Mouse (Mus musculus): ENCODE measurements around the gene Cdk11b. TPM values are rescaled to one million over a fixed set of nuclear protein-coding genes. Genes with fewer than 3 reads are reported as not detected.

The Cdk11b gene
- total and polyA plus RNA-seq, 2 experiments from 2014 or later = 15.3 to 36.8 TPM

GRCm38 (mm10) chr4:155593780-155594179 is 30.9 kb upstream of the Cdk11b start:
- no peaks in the 10 kb centered on the region for H3K9me3 ChIP-seq (replicated peaks; ENCODE audit: control insufficient read depth, low read length)
- no peak overlapping the region for H3K9ac ChIP-seq (replicated peaks; ENCODE audit: low read depth, low read length)
- no peak overlapping the region for H3K4me3 ChIP-seq (ENCODE audit: low read depth, low read length)
- H3K27me3 ChIP-seq (ENCODE audit: control insufficient read depth, insufficient read depth, low read length) = no peaks in the 10 kb centered on the region
- H3K36me3 ChIP-seq (replicated peaks; ENCODE audit: control insufficient read depth, insufficient read depth, low read length) = peaks cover 23% of the 10 kb centered on the region
- no peak overlapping the region for H3K27ac ChIP-seq (ENCODE audit: low read depth)
- WGBS = 41% methylated on average over 1 of the region's 1 CpGs
- no peak for TF ChIP-seq EP300 (IDR thresholded peaks at IDR 0.05; ENCODE audit: low read depth)
- no peak for TF ChIP-seq CTCF (IDR thresholded peaks at IDR 0.05; ENCODE audit: low read depth)
- H3K4me2 ChIP-seq (ENCODE audit: low read depth, low read length) = no peak overlapping the region
- DNase-seq (ENCODE audit: low spot score) (no peak), ATAC-seq (ENCODE audit: insufficient read depth, low read depth) (no peak)
- no peaks in the 10 kb centered on the region for H3K4me1 ChIP-seq (ENCODE audit: control insufficient read depth, insufficient read depth)

DNA sequence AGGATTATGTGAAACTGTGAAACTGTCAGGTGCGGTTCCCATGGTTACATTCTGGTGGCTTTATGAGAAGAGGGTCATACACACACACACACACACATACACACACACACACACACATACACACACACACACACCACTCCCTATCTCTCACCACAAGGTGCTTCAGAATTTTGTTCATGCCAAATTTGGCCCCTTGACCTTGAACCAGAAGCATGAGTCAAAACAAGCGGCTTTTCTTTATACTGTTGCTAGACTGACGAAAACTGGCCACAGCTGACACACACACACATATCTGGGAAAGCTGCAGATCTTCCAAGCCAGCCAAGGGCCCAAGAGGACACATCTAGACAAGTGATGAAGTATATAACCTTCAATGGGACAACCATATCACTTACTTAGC is 28.9 kb upstream of the Cdk11b start:
- no peak overlapping the region for H3K27ac ChIP-seq (ENCODE audit: low read depth)
- H3K4me1 ChIP-seq (ENCODE audit: control insufficient read depth, insufficient read depth) = no peaks in the 10 kb centered on the region
- no peak for TF ChIP-seq CTCF (IDR thresholded peaks at IDR 0.05; ENCODE audit: low read depth)
- TF ChIP-seq EP300 (IDR thresholded peaks at IDR 0.05; ENCODE audit: low read depth) = no peak
- no peak overlapping the region for H3K4me3 ChIP-seq (ENCODE audit: low read depth, low read length)
- WGBS = 49% methylated on average over 3 of the region's 3 CpGs
- peaks cover 3% of the 10 kb centered on the region; the same call in 1 of the 2 replicates for H3K36me3 ChIP-seq (replicated peaks; ENCODE audit: control insufficient read depth, insufficient read depth, low read length)
- H3K9me3 ChIP-seq (replicated peaks; ENCODE audit: control insufficient read depth, low read length) = no peaks in the 10 kb centered on the region
- no peaks in the 10 kb centered on the region for H3K27me3 ChIP-seq (ENCODE audit: control insufficient read depth, insufficient read depth, low read length)
- H3K4me2 ChIP-seq (ENCODE audit: low read depth, low read length) = no peak overlapping the region
- DNase-seq (ENCODE audit: low spot score) (peak; percentile 17), ATAC-seq (ENCODE audit: insufficient read depth, low read depth) (no peak)
- no peak overlapping the region for H3K9ac ChIP-seq (replicated peaks; ENCODE audit: low read depth, low read length)

GRCm38 (mm10) chr4:155596606-155597005 is 28.0 kb upstream of the Cdk11b start:
- TF ChIP-seq CTCF (IDR thresholded peaks at IDR 0.05; ENCODE audit: low read depth) (no peak), EP300 (IDR thresholded peaks at IDR 0.05; ENCODE audit: low read depth) (no peak)
- 68% methylated on average over 5 of the region's 5 CpGs for WGBS
- Histone ChIP-seq H3K9ac (replicated peaks; ENCODE audit: low read depth, low read length) (no peak overlapping the region), H3K27me3 (ENCODE audit: control insufficient read depth, insufficient read depth, low read length) (no peaks in the 10 kb centered on the region), H3K4me3 (ENCODE audit: low read depth, low read length) (no peak overlapping the region), H3K4me2 (ENCODE audit: low read depth, low read length) (no peak overlapping the region), H3K27ac (ENCODE audit: low read depth) (no peak overlapping the region), H3K9me3 (replicated peaks; ENCODE audit: control insufficient read depth, low read length) (no peaks in the 10 kb centered on the region), H3K4me1 (ENCODE audit: control insufficient read depth, insufficient read depth) (no peaks in the 10 kb centered on the region), H3K36me3 (replicated peaks; ENCODE audit: control insufficient read depth, insufficient read depth, low read length) (no peaks in the 10 kb centered on the region)
- ATAC-seq (ENCODE audit: insufficient read depth, low read depth) (no peak), DNase-seq (ENCODE audit: low spot score) (no peak)

GRCm38 (mm10) chr4:155598536-155598935 is 26.1 kb upstream of the Cdk11b start:
- WGBS = 14% methylated on average over 20 of the region's 20 CpGs
- TF ChIP-seq CTCF (IDR thresholded peaks at IDR 0.05; ENCODE audit: low read depth) (no peak), EP300 (IDR thresholded peaks at IDR 0.05; ENCODE audit: low read depth) (no peak)

DNA sequence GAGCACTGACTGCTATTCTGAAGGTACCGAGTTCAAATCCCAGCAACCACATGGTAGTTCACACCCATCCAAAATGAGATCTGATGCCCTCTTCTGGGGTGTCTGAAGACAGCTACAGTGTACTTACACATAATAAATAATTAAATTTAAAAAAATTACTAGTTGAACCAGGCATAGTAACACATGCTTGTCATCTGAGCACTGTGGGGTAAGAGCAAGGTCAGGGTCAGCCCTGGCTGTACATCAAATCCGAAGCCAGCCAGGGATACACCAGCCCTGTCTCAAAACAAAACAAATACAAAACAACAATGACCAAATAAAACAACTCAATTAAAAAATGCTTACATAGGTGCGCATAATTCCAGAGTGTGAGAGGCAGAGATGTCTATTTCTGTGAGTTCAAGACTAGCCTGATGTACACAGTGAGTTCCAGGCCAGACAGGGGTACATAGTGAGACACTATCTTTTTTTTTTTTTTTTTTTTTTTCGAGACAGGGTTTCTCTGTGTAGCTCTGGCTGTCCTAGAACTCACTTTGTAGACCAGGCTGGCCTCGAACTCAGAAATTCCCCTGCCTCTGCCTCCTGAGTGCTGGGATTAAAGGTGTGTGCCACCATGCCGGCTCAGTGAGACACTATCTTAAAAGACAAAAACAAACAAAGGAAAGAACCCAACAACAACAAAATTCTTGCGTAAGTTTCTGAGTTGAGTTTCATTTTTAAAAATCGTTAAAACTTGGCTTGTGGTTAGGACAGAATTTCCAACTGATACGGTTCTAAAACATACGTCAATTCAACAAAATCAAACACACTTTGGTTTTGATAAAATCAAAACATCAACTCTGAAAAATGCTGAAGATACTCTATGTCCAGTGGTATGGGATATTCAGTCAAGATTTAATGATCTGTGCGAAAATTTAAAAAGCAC is 24.5 kb upstream of the Cdk11b start:
- ATAC-seq (ENCODE audit: insufficient read depth, low read depth) (no peak), DNase-seq (ENCODE audit: low spot score) (no peak)
- H3K27me3 ChIP-seq (ENCODE audit: control insufficient read depth, insufficient read depth, low read length) = no peaks in the 10 kb centered on the region
- WGBS = 85% methylated on average over 10 of the region's 11 CpGs
- peak overlapping the region; percentile 94; the same call in 1 of the 2 replicates for H3K9ac ChIP-seq (replicated peaks; ENCODE audit: low read depth, low read length)
- peak overlapping the region; percentile 88 for H3K4me3 ChIP-seq (ENCODE audit: low read depth, low read length)
- no peaks in the 10 kb centered on the region for H3K9me3 ChIP-seq (replicated peaks; ENCODE audit: control insufficient read depth, low read length)
- peak overlapping the region; percentile 99 for H3K4me2 ChIP-seq (ENCODE audit: low read depth, low read length)
- no peaks in the 10 kb centered on the region for H3K4me1 ChIP-seq (ENCODE audit: control insufficient read depth, insufficient read depth)
- H3K27ac ChIP-seq (ENCODE audit: low read depth) = peak overlapping the region; percentile 99
- no peak for TF ChIP-seq CTCF (IDR thresholded peaks at IDR 0.05; ENCODE audit: low read depth)
- TF ChIP-seq EP300 (IDR thresholded peaks at IDR 0.05; ENCODE audit: low read depth) = no peak
- 0 out of 2 replicates have a peak, but pooled peaks cover 4% of the 10 kb centered on the region for H3K36me3 ChIP-seq (replicated peaks; ENCODE audit: control insufficient read depth, insufficient read depth, low read length)

More at GRCm38 (mm10) chr4:155598536-155598935, 26.1 kb upstream of the Cdk11b start:
- Histone ChIP-seq H3K4me1 (ENCODE audit: control insufficient read depth, insufficient read depth) (no peaks in the 10 kb centered on the region), H3K9me3 (replicated peaks; ENCODE audit: control insufficient read depth, low read length) (no peaks in the 10 kb centered on the region), H3K9ac (replicated peaks; ENCODE audit: low read depth, low read length) (no peak overlapping the region), H3K4me2 (ENCODE audit: low read depth, low read length) (no peak overlapping the region), H3K27ac (ENCODE audit: low read depth) (no peak overlapping the region), H3K4me3 (ENCODE audit: low read depth, low read length) (no peak overlapping the region), H3K36me3 (replicated peaks; ENCODE audit: control insufficient read depth, insufficient read depth, low read length) (no peaks in the 10 kb centered on the region), H3K27me3 (ENCODE audit: control insufficient read depth, insufficient read depth, low read length) (no peaks in the 10 kb centered on the region)
- DNase-seq (ENCODE audit: low spot score) (no peak), ATAC-seq (ENCODE audit: insufficient read depth, low read depth) (no peak)

Data from heart, postnatal 0 days (tissue).